Mouse (Mus musculus) intestine, postnatal 0 days (tissue): Measurements from ENCODE around the gene Nsun2. TPM values are rescaled to one million over a fixed set of nuclear protein-coding genes. Genes with fewer than 3 reads are reported as not detected.

Experiments
- ATAC-seq: fragments of 200-750 bp; cut with Nextera tagmentation; 2 replicates; pipeline ENCODE4 v1.8.0; 2017; ENCODE audit warnings: mild to moderate bottlenecking, moderate TSS enrichment, moderate library complexity
- H3K27ac ChIP-seq: fragments of 300-500 bp; sonication (generic); 2 replicates; pipeline ENCODE4 v1.5.1; 2014; ENCODE audit warnings: mild to moderate bottlenecking, low read depth, low read length, moderate library complexity
- H3K27me3 ChIP-seq: fragments of 300-500 bp; sonication (generic); replicated peaks from 2 replicates; pipeline ENCODE4 v1.6.1; 2014; ENCODE audit warnings: low read length, mixed read lengths; ENCODE audit not compliant: control insufficient read depth, insufficient read depth
- H3K36me3 ChIP-seq: fragments of 300-500 bp; sonication (generic); 2 replicates; pipeline ENCODE4 v1.6.1; 2014; ENCODE audit warnings: mild to moderate bottlenecking, moderate library complexity; ENCODE audit not compliant: control insufficient read depth, insufficient read depth
- H3K4me1 ChIP-seq: fragments of 300-500 bp; sonication (generic); replicated peaks from 2 replicates; pipeline ENCODE4 v1.6.1; 2014; ENCODE audit warnings: antibody characterized with exemption, low read length, mixed read lengths; ENCODE audit not compliant: control insufficient read depth, insufficient read depth
- H3K4me2 ChIP-seq: fragments of 300-500 bp; sonication (generic); replicated peaks from 2 replicates; pipeline ENCODE4 v1.6.1; 2014; ENCODE audit warnings: low read depth, mild to moderate bottlenecking, moderate library complexity
- H3K4me3 ChIP-seq: fragments of 300-500 bp; sonication (generic); 2 replicates; pipeline ENCODE4 v1.5.1; 2014; ENCODE audit warnings: low read depth, low read length
- H3K9ac ChIP-seq: fragments of 300-500 bp; sonication (generic); 2 replicates; pipeline ENCODE4 v1.6.1; 2014; ENCODE audit warnings: mild to moderate bottlenecking, low read depth, low read length
- H3K9me3 ChIP-seq: fragments of 300-500 bp; sonication (generic); 2 replicates; pipeline ENCODE4 v1.6.1; 2016; ENCODE audit warnings: mixed run types; ENCODE audit not compliant: control insufficient read depth
- CTCF ChIP-seq: sonication (generic); IDR thresholded peaks from 2 replicates; pipeline ENCODE4 v1.5.1; 2016; ENCODE audit warnings: low read depth, mild to moderate bottlenecking, control low read depth, antibody characterized with exemption, moderate library complexity
- WGBS: fragments of 180-500 bp; shearing (Covaris S2); extraction: QIAGEN DNeasy Blood & Tissue Kit; methylation state at CpG from one replicate; pipeline ENCODE4 v1.1.7; 2014; 5-methylcytosine and 5-hydroxymethylcytosine counted together
- polyA plus RNA-seq: library from polyadenylated mRNA; unstranded; fragments of >200 nt; fragmentation: Nextera tagmentation; extraction: Ambion mirVana; gene quantifications from 2 replicates; pipeline ENCODE4 v1.2.1, GENCODE M21; 2015

Gene Nsun2
- polyA plus RNA-seq, 1 experiment from 2014 or later, result 38.8 TPM

DNA sequence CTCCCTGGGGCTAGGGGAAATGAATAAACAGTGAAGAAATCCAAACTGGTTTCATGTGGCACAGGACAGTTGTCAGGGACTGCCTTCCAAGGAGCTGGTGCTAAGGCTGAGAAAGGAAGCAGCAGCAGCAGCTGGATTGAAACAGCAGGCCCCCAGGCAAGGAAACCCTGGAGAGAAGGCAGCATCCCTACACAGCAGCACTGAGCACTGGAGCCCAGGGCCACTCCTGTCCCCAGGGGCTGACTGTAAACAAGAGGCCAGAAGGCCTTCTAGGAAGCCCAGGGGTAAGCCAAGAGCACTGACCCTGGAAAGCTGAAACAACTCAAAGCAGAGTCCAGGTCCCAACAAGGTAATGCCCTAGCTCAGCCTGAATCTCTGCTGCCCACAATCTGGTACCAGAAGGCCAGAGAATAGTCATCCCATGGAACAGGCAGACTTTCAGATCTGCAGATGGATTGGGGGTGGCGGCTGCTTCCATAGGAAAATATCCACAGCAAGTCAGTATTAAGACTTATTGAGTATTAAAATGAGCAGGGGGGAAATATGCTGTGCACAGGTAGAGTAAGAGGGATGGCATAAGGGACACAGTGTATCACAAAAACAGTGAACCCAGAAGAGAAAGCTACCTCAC is 11.3 kb upstream of the Nsun2 start:
- H3K4me3 ChIP-seq, result no peak overlapping the region
- H3K4me2 ChIP-seq, result no peak overlapping the region
- H3K27me3 ChIP-seq, result no peaks in the 10 kb centered on the region
- no peaks in the 10 kb centered on the region for H3K9me3 ChIP-seq
- peaks cover 2% of the 10 kb centered on the region; the same call in 1 of the 2 replicates for H3K4me1 ChIP-seq
- WGBS, result 96% methylated on average over 1 of the region's 1 CpGs
- H3K27ac ChIP-seq, result no peak overlapping the region
- no peak for ATAC-seq
- H3K9ac ChIP-seq, result no peak overlapping the region
- TF ChIP-seq CTCF, result no peak
- H3K36me3 ChIP-seq, result no peaks in the 10 kb centered on the region

DNA sequence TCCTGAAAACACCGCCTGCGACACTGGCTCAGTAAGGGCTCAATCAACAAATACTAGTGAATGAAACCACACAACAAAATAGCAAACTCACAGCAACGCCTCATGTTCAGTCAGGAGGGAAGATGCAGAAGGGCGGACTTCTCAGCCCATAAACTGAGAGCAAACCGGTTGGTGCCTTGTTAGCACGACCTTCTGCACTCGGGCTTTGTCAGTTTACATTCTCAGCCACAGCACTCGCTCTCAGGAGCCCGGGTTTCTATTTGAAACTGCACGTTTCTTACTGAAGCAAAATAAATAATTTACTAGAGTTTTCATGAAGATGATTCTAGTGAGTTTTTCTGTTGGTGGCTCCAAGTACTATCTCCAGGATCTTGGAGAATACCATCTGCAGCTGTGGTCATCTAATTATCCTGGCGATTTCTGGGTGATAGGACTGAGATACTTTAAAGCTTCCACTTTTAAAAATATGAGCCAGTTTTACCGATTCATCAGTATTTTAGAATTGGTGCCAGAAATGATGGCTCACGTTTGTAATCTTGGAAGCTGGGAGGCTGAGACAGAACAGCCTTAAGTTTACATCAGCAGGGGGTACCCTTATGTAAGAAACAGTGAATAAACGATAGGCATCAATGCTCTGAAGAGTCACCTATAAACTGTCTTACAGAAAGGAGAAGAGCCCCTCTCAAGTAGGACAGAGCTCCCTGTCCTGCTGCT is 9.9 kb upstream of the Nsun2 start:
- Histone ChIP-seq H3K27ac (no peak overlapping the region), H3K36me3 (no peaks in the 10 kb centered on the region), H3K4me1 (peaks cover 2% of the 10 kb centered on the region; the same call in 1 of the 2 replicates), H3K9ac (no peak overlapping the region), H3K27me3 (no peaks in the 10 kb centered on the region), H3K9me3 (no peaks in the 10 kb centered on the region), H3K4me3 (no peak overlapping the region), H3K4me2 (no peak overlapping the region)
- no peak for ATAC-seq
- TF ChIP-seq CTCF, result no peak
- WGBS, result 46% methylated on average over 14 of the region's 14 CpGs

DNA sequence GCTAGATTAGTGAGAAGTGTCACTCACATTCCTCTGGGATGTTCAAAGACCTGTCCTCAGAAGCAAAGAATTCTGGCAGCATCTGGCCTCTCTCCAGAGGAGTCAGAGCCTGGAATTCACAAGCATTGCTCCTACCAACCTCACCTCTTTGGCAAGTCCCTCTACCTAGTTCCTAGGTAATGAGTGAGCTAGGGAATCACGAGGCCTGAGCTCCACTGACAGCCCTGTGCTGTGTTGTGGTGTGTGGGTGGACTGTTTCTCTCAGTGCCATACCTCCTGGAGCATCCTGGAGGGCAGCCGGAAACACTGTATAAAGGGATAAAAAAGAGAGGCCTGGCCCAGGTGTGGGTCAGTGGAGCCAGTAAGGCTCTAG is 9.4 kb upstream of the Nsun2 start:
- no peak for ATAC-seq
- no peaks in the 10 kb centered on the region for H3K9me3 ChIP-seq

DNA sequence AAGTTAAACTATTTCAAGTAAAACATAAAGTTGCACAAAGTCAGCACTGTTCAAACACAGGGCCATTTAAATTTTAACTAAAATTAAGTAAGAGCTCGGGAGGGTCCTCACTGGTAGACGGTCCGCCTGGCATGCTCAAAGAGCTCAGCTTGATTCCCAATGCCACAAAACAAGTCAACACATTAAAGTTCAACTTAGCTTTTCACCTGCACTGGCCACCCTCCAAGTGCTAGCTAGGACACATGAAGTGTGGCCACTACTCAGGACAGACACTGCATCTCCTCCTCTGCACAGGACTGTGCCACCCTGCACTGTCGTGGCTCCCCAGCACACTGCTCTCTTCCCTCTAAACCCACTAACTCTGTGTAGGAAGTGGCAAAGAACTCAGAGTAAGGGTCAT is 7.7 kb upstream of the Nsun2 start:
- Histone ChIP-seq H3K27ac (no peak overlapping the region), H3K4me3 (no peak overlapping the region), H3K4me1 (peaks cover 2% of the 10 kb centered on the region; the same call in 1 of the 2 replicates), H3K9ac (no peak overlapping the region), H3K27me3 (no peaks in the 10 kb centered on the region), H3K9me3 (no peaks in the 10 kb centered on the region), H3K36me3 (peaks cover 6% of the 10 kb centered on the region; the same call in 1 of the 2 replicates), H3K4me2 (peak overlapping the region; percentile 18; the same call in 1 of the 2 replicates)
- 37% methylated on average over 4 of the region's 4 CpGs for WGBS
- TF ChIP-seq CTCF, result no peak
- ATAC-seq, result no peak

More for the DNA sequence above, 9.4 kb upstream of the Nsun2 start:
- TF ChIP-seq CTCF, result no peak
- 66% methylated on average over 2 of the region's 2 CpGs for WGBS
- Histone ChIP-seq H3K36me3 (no peaks in the 10 kb centered on the region), H3K27ac (no peak overlapping the region), H3K4me2 (no peak overlapping the region), H3K4me3 (no peak overlapping the region), H3K27me3 (no peaks in the 10 kb centered on the region), H3K9ac (no peak overlapping the region), H3K4me1 (peaks cover 2% of the 10 kb centered on the region; the same call in 1 of the 2 replicates)

DNA sequence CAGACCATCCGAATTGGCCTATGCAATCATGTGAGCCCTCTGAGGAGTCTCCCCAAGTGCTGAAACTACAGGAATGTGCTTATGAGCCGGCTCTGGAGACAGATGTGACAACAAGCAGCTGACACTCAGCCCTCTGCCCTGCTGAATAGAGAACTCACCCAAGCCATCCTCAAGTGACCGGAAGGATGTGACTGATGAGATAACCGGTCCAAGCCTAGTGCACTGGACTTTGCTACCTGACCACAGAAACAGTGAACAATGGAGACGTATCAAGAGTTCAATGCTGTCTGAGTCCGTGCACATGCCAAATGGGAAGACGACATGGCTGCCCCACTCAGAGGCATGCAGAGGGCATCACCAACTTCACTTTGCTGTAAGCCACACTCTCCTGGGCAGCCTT is 5.0 kb upstream of the Nsun2 start:
- no peak overlapping the region for H3K4me3 ChIP-seq
- H3K4me2 ChIP-seq, result no peak overlapping the region
- ATAC-seq, result no peak
- H3K36me3 ChIP-seq, result peaks cover 6% of the 10 kb centered on the region; the same call in 1 of the 2 replicates
- H3K9me3 ChIP-seq, result no peaks in the 10 kb centered on the region
- H3K9ac ChIP-seq, result no peak overlapping the region
- TF ChIP-seq CTCF, result no peak
- no peaks in the 10 kb centered on the region for H3K27me3 ChIP-seq
- WGBS, result 57% methylated on average over 7 of the region's 7 CpGs
- 0 out of 2 replicates have a peak, but pooled peaks cover 3% of the 10 kb centered on the region for H3K4me1 ChIP-seq
- no peak overlapping the region for H3K27ac ChIP-seq

DNA sequence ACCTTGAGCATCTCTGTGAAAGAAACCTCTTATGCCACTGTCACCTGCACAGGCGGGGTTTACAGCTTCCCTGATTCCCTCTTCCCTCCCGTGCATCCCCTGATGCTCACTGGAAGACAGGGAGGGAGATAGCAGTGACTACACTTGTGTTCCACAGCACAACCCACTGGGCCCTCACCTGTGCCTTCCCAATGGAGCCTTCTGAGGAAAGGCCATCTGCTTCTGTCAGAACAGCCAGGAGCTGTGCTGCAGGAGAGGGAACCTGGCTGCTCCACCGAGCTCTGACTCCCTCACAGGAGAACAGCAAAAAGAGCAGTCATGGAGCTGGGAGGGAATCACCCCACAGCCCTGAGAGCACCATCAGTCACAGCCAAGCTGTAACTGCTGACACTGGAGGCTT is 3.4 kb upstream of the Nsun2 start:
- no peak overlapping the region for H3K4me3 ChIP-seq
- H3K9me3 ChIP-seq, result no peaks in the 10 kb centered on the region
- TF ChIP-seq CTCF, result no peak
- H3K27ac ChIP-seq, result no peak overlapping the region
- no peaks in the 10 kb centered on the region for H3K27me3 ChIP-seq
- no peak overlapping the region for H3K9ac ChIP-seq
- H3K36me3 ChIP-seq, result peaks cover 6% of the 10 kb centered on the region; the same call in 1 of the 2 replicates
- no peak overlapping the region for H3K4me2 ChIP-seq
- no peak for ATAC-seq
- 78% methylated on average over 3 of the region's 3 CpGs for WGBS
- H3K4me1 ChIP-seq, result 0 out of 2 replicates have a peak, but pooled peaks cover 3% of the 10 kb centered on the region
